Mouse (Mus musculus): ENCODE results near the gene Ppp1r3a. TPM values are rescaled to one million over a fixed set of nuclear protein-coding genes. Genes with fewer than 3 reads are reported as not detected.
"Not testable (repeated sequence)": the region's sequence is repeated elsewhere in the genome, so short reads cannot be mapped to it uniquely, and the experiment has no call there.

Gene Ppp1r3a
- polyA plus RNA-seq, 1 experiment from 2014 or later: 0.35 TPM

GRCm38 (mm10) chr6:14720110-14720771 lies 34.8 kb downstream of the Ppp1r3a start:
- Histone ChIP-seq H3K4me3 (replicated peaks) (no peak overlapping the region), H3K27ac (replicated peaks) (no peak overlapping the region), H3K36me3 (no peaks in the 10 kb centered on the region), H3K9ac (no peak overlapping the region), H3K4me2 (replicated peaks) (no peak overlapping the region), H3K27me3 (no peaks in the 10 kb centered on the region), H3K4me1 (no peaks in the 10 kb centered on the region), H3K9me3 (replicated peaks) (no peaks in the 10 kb centered on the region)
- no peak for ATAC-seq (ENCODE audit: insufficient number of reproducible peaks, low FRiP score, low TSS enrichment, low read depth)
- WGBS: 55% methylated on average over 6 of the region's 6 CpGs

GRCm38 (mm10) chr6:14715129-14715989 lies 39.7 kb downstream of the Ppp1r3a start:
- Histone ChIP-seq H3K4me1 (no peaks in the 10 kb centered on the region), H3K4me2 (replicated peaks) (no peak overlapping the region), H3K9ac (no peak overlapping the region), H3K27me3 (no peaks in the 10 kb centered on the region), H3K27ac (replicated peaks) (no peak overlapping the region), H3K4me3 (replicated peaks) (no peak overlapping the region), H3K9me3 (replicated peaks) (no peaks in the 10 kb centered on the region), H3K36me3 (no peaks in the 10 kb centered on the region)
- no peak for ATAC-seq (ENCODE audit: insufficient number of reproducible peaks, low FRiP score, low TSS enrichment, low read depth)
- 82% methylated on average over 4 of the region's 4 CpGs for WGBS

- ATAC-seq (ENCODE audit: insufficient number of reproducible peaks, low FRiP score, low TSS enrichment, low read depth): no peak
- no peaks in the 10 kb centered on the region for H3K27me3 ChIP-seq
- WGBS: 36% methylated on average over 2 of the region's 2 CpGs
These were observed 42.9 kb downstream of the Ppp1r3a start for GRCm38 (mm10) chr6:14712146-14712545.

GRCm38 (mm10) chr6:14700030-14700429 lies 55.0 kb downstream of the Ppp1r3a start:
- Histone ChIP-seq H3K27ac (replicated peaks) (no peak overlapping the region), H3K9ac (no peak overlapping the region), H3K36me3 (no peaks in the 10 kb centered on the region), H3K4me3 (replicated peaks) (no peak overlapping the region), H3K4me1 (no peaks in the 10 kb centered on the region), H3K9me3 (replicated peaks) (no peaks in the 10 kb centered on the region), H3K27me3 (no peaks in the 10 kb centered on the region), H3K4me2 (replicated peaks) (no peak overlapping the region)
- no peak for ATAC-seq (ENCODE audit: insufficient number of reproducible peaks, low FRiP score, low TSS enrichment, low read depth)

More at GRCm38 (mm10) chr6:14712146-14712545, 42.9 kb downstream of the Ppp1r3a start:
- H3K36me3 ChIP-seq: no peaks in the 10 kb centered on the region
- H3K9ac ChIP-seq: no peak overlapping the region
- H3K4me3 ChIP-seq (replicated peaks): no peak overlapping the region
- H3K27ac ChIP-seq (replicated peaks): no peak overlapping the region
- H3K4me2 ChIP-seq (replicated peaks): no peak overlapping the region
- no peaks in the 10 kb centered on the region for H3K4me1 ChIP-seq
- no peaks in the 10 kb centered on the region for H3K9me3 ChIP-seq (replicated peaks)

GRCm38 (mm10) chr6:14679231-14679887 lies 75.7 kb downstream of the Ppp1r3a start:
- ATAC-seq (ENCODE audit: insufficient number of reproducible peaks, low FRiP score, low TSS enrichment, low read depth); H3K36me3 ChIP-seq; H3K27me3 ChIP-seq; H3K9ac ChIP-seq; H3K4me3 ChIP-seq (replicated peaks); H3K27ac ChIP-seq (replicated peaks); H3K9me3 ChIP-seq (replicated peaks); H3K4me2 ChIP-seq (replicated peaks); H3K4me1 ChIP-seq: not testable (repeated sequence)
- 86% methylated on average over 20 of the region's 20 CpGs for whole genome bisulfite sequencing

- H3K4me2 ChIP-seq (replicated peaks); H3K9ac ChIP-seq; H3K9me3 ChIP-seq (replicated peaks); H3K27ac ChIP-seq (replicated peaks); H3K4me3 ChIP-seq (replicated peaks); H3K4me1 ChIP-seq; ATAC-seq (ENCODE audit: insufficient number of reproducible peaks, low FRiP score, low TSS enrichment, low read depth); H3K36me3 ChIP-seq; H3K27me3 ChIP-seq: not testable (repeated sequence)
- 76% methylated on average over 2 of the region's 2 CpGs for WGBS
These were observed 86.1 kb downstream of the Ppp1r3a start for GRCm38 (mm10) chr6:14668966-14669365.

GRCm38 (mm10) chr6:14667651-14668050 lies 87.4 kb downstream of the Ppp1r3a start:
- not testable (repeated sequence) for H3K9ac ChIP-seq; H3K27ac ChIP-seq (replicated peaks); H3K4me1 ChIP-seq; H3K36me3 ChIP-seq; H3K4me2 ChIP-seq (replicated peaks); H3K27me3 ChIP-seq; H3K4me3 ChIP-seq (replicated peaks); ATAC-seq (ENCODE audit: insufficient number of reproducible peaks, low FRiP score, low TSS enrichment, low read depth); H3K9me3 ChIP-seq (replicated peaks)
- 67% methylated on average over 2 of the region's 2 CpGs for WGBS

Other genes starting within 250 kb of the Ppp1r3a start
- gene Foxp2, start 146.1 kb upstream of the Ppp1r3a start, polyA plus RNA-seq (2015; fragmentation: Nextera tagmentation; extraction: Ambion mirVana): 5.2 and 8.9 TPM in 2 replicates